ENCODE assay signal across 8 mouse cellular contexts in the genomic region with DNA sequence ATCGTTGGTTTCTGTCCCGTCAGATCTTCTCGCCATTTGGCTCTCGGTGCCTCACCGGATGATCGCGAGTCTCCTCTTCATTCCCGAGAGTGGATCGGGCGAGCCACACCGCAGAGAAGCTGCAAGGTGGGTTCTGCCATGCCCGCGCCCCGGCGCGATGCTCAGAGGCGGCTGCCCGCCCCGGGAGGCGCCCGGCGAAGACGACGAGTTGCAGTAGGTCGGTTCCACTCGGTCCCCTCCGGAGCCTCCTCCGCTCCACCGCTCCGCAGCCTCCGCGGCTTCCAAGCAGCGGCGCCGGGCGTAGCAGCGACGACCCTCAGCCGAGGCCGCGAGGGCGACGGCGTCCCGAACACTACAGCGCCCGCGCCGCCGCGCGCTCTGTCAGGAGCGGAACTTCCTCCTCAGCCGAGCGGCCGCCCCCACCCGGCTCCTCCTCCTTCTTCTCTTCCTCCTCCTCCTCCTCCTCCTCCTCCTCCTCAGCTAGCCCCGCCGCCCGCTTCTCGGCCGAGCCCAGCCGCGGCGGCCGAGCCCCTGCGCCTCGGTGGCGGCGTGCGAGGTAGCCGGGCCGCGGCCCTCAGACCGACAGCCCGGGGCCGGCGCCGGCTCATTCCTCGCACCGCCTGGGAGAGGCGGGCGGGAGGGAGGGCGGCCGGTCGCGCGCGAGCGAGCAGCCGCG. TPM values are rescaled to one million over a fixed set of nuclear protein-coding genes. Genes with fewer than 3 reads are reported as not detected.
A peak's percentile ranks its signal among the peaks of the same experiment; 100 is the strongest.
DNase-seq lines count a peak whose midpoint lies in the region; ATAC-seq lines count a peak whose summit lies in the region.

A gene (minus strand): TSS at position 417 of the 676 bp plus-strand sequence.

- peak within 1 kb of the TSS; percentile 86 for H3K4me2 ChIP-seq in hindbrain, embryonic 12.5 days (replicated peaks)

- H3K27ac ChIP-seq in hindbrain, embryonic 12.5 days, result peak within 1 kb of the TSS; percentile 99

- H3K4me3 ChIP-seq in hindbrain, embryonic 12.5 days, result peak within 1 kb of the TSS; percentile 83

- H3K27me3 ChIP-seq in hindbrain, embryonic 12.5 days, result no peaks in the 10 kb centered on the region

- peak; percentile 85 for DNase-seq in NIH3T3 (ENCODE audit: low read depth)
- DNase-seq in cerebellum, adult 9-11 months, result peak; percentile 86
- DNase-seq in frontal cortex, postnatal 10 days (ENCODE audit: low spot score in 2 of 2), result peak; percentile 74 to 85
- peak; percentile 61 for DNase-seq in left cerebral cortex, adult 11 months (ENCODE audit: low spot score)
- peak; percentile 89 to 93 for DNase-seq in lung, postnatal 4 days
- peak; percentile 89 for DNase-seq in retina, postnatal 1 day
- peak; percentile 76 to 79 for DNase-seq in urinary bladder, adult 18-20 months (ENCODE audit: low spot score in 2 of 2)

- no peaks in the 10 kb centered on the region for H3K9me3 ChIP-seq in hindbrain, embryonic 12.5 days (replicated peaks)

- ATAC-seq in hindbrain, embryonic 12.5 days (ENCODE audit: low FRiP score), result peak; percentile 92

- no peaks in the 10 kb centered on the region for H3K36me3 ChIP-seq in hindbrain, embryonic 12.5 days

- peaks cover 29% of the 10 kb centered on the region for H3K4me1 ChIP-seq in hindbrain, embryonic 12.5 days

- WGBS in hindbrain, embryonic 12.5 days, result under 1% methylated on average over 47 of the region's 92 CpGs

- H3K9ac ChIP-seq in hindbrain, embryonic 12.5 days, result peak within 1 kb of the TSS; percentile 94

RNA-seq across cellular contexts. Expression of the gene that starts here (rescaled TPM):
- 70.0 and 79.4 TPM in 2 replicates for polyA plus RNA-seq in hindbrain, embryonic 12.5 days (2016; fragmentation: Nextera tagmentation; extraction: Ambion mirVana)

Comparison
In these comparisons a context has a peak if more than half of its experiments do, and no peak if none do; other contexts are left out.
1. Peak in every context shown above with its lines: DNase-seq, ATAC-seq, H3K4me3 ChIP-seq and H3K27ac ChIP-seq.